Mouse (Mus musculus): ENCODE measurements around the gene Phc3. TPM values are rescaled to one million over a fixed set of nuclear protein-coding genes. Genes with fewer than 3 reads are reported as not detected.
A peak's percentile ranks its signal among the peaks of the same experiment; 100 is the strongest.
"Not testable (repeated sequence)": the region's sequence is repeated elsewhere in the genome, so short reads cannot be mapped to it uniquely, and the experiment has no call there.

Phc3 gene
- polyA plus RNA-seq, 1 experiment from 2014 or later = 4.2 TPM

DNA sequence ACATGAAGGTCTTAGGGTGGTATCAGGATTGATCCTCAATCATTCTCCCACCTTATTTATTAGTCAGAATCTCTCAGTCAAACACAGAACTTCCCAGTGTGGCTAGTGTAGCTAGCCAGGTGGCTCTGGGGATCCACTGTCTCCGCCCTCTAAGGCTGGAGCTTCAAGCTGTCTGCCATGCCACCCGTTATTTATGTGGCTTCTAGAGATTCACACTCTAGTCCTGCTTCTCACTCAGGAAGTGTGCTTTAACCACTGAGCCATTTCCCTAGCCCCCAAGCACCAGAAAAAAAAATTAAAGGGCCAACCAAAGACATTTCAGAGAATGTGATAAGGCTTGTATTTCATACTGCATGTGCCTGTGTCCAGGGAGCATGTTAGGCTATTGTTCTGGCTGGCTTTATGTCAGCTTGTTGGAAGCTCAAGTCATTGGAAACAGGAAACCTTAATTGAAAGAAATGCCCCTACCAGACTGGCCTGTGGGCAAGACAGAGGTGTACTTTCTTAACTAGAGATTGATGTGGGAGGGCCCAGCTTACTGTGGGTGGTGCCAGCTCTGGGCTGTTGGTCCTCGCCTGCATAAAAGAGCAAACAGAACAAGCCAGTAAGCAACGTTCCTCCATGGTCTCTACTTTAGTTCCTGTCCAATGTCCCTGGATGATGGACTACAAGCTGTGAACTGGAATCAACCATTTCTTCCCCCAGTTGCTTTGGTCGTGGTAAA lies 105.3 kb downstream of the Phc3 start:
- WGBS = 64% methylated on average over 5 of the region's 5 CpGs
- H3K9ac ChIP-seq (ENCODE audit: low read depth, low read length) = no peak overlapping the region
- no peak overlapping the region for H3K4me3 ChIP-seq (ENCODE audit: low read length)
- no peak for ATAC-seq
- H3K36me3 ChIP-seq (ENCODE audit: control insufficient read depth, insufficient read depth, low read length) = no peaks in the 10 kb centered on the region
- H3K4me2 ChIP-seq (ENCODE audit: low read depth, low read length) = no peak overlapping the region
- H3K27ac ChIP-seq (ENCODE audit: low read length) = no peak overlapping the region
- H3K27me3 ChIP-seq (replicated peaks; ENCODE audit: control insufficient read depth, insufficient read depth, low read length) = no peaks in the 10 kb centered on the region
- H3K4me1 ChIP-seq (ENCODE audit: control insufficient read depth, insufficient read depth, low read length) = no peaks in the 10 kb centered on the region
- H3K9me3 ChIP-seq (ENCODE audit: control insufficient read depth, low read length) = no peaks in the 10 kb centered on the region

DNA sequence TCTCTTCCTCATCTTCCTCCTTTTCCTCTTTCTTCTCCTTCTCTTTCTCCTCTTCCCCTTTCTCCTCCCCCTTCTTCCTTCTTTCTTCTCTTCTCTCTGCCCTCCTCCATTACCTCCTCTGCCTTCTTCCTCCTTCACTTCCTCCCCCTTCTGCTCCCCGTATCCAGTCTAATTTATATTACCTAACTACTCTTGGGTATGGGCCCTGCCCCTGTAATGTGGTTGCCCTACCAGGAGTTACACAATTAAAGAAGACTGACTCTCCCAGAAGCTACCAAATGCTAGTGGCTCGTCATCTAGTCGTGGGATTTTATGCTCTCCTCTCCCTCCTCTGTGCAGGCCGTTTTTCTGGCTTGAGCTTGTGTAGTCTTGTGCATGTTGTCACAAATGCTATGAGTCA lies 108.5 kb downstream of the Phc3 start:
- ATAC-seq = no peak
- Histone ChIP-seq H3K4me2 (ENCODE audit: low read depth, low read length) (no peak overlapping the region), H3K4me3 (ENCODE audit: low read length) (no peak overlapping the region), H3K9ac (ENCODE audit: low read depth, low read length) (no peak overlapping the region), H3K27ac (ENCODE audit: low read length) (no peak overlapping the region), H3K36me3 (ENCODE audit: control insufficient read depth, insufficient read depth, low read length) (no peaks in the 10 kb centered on the region), H3K27me3 (replicated peaks; ENCODE audit: control insufficient read depth, insufficient read depth, low read length) (no peaks in the 10 kb centered on the region), H3K9me3 (ENCODE audit: control insufficient read depth, low read length) (no peaks in the 10 kb centered on the region), H3K4me1 (ENCODE audit: control insufficient read depth, insufficient read depth, low read length) (no peaks in the 10 kb centered on the region)
- 85% methylated on average over 4 of the region's 4 CpGs for WGBS

DNA sequence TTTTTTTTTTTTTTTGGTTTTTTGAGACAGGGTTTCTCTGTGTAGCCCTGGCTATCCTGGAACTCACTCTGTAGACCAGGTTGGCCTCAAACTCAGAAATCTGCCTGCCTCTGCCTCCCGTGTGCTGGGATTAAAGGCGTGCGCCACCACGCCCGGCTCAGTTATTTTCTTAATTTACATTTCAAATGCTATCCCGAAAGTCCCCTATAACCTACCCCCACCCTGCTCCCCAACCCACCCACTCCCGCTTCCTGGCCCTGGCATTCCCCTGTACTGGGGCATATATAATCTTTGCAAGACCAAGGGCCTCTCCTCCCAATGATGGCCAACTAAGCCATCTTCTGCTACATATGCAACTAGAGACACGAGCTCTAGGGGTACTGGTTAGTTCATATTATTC lies 109.6 kb downstream of the Phc3 start:
- H3K9ac ChIP-seq (ENCODE audit: low read depth, low read length); H3K27ac ChIP-seq (ENCODE audit: low read length); H3K36me3 ChIP-seq (ENCODE audit: control insufficient read depth, insufficient read depth, low read length); ATAC-seq; H3K4me1 ChIP-seq (ENCODE audit: control insufficient read depth, insufficient read depth, low read length); H3K4me2 ChIP-seq (ENCODE audit: low read depth, low read length); H3K9me3 ChIP-seq (ENCODE audit: control insufficient read depth, low read length); H3K27me3 ChIP-seq (replicated peaks; ENCODE audit: control insufficient read depth, insufficient read depth, low read length); H3K4me3 ChIP-seq (ENCODE audit: low read length): not testable (repeated sequence)
- 93% methylated on average over 8 of the region's 8 CpGs for WGBS

DNA sequence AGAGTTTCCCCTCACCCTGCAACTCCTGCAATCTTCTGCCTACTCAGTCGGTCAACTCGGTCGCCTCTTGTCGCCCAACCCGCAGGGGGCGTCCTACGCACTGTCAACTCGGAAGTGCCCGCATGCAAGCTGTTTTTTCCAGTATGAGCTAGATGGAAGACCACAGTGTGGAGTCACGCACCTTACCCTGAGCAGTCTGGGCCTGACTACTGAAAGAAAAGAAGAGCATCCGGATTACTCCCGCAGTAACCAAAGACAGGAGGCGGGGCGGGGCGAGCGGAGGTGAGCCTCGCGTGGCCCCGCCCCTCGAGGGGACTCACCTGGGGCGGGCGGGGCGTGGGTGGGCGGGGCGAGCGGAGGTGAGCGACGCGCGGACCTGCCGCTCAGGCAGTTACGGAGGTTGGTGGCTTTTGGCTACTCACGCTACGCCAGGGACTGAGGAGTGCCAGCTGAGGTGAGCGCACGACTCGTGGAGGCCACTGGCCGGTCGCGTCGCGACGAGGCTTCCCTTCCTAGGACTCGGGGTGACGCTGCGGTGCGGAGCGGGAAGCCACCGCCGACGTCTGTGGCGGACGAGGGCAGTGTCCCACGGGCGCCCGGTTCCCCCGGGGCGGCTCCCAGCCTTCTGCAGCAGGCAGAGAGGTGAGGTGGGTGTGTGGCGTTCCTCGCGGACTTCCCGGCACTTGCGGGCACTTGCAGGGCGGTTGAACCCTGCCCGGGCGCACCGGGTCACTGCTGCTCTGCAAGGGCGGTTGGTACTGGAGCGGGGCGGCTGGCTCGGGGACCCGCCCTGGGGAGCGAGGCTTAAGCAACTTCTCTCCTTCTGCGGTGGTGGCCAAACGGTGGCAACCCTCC lies 113.4 kb downstream of the Phc3 start, which contains the start of gene Gpr160:
TSS of gene Gpr160 (plus strand) at position 347 of the 855 bp plus-strand sequence.
- Histone ChIP-seq H3K27ac (ENCODE audit: low read length) (peak within 1 kb of the TSS; percentile 82), H3K4me2 (ENCODE audit: low read depth, low read length) (peak within 1 kb of the TSS; percentile 96), H3K36me3 (ENCODE audit: control insufficient read depth, insufficient read depth, low read length) (no peaks in the 10 kb centered on the region), H3K9ac (ENCODE audit: low read depth, low read length) (peak within 1 kb of the TSS; percentile 80), H3K4me1 (ENCODE audit: control insufficient read depth, insufficient read depth, low read length) (peaks cover 7% of the 10 kb centered on the region; the same call in 1 of the 2 replicates), H3K9me3 (ENCODE audit: control insufficient read depth, low read length) (no peaks in the 10 kb centered on the region), H3K4me3 (ENCODE audit: low read length) (peak within 1 kb of the TSS; percentile 70), H3K27me3 (replicated peaks; ENCODE audit: control insufficient read depth, insufficient read depth, low read length) (no peaks in the 10 kb centered on the region)
- under 1% methylated on average over 75 of the region's 75 CpGs for WGBS
- peak; percentile 96 for ATAC-seq

DNA sequence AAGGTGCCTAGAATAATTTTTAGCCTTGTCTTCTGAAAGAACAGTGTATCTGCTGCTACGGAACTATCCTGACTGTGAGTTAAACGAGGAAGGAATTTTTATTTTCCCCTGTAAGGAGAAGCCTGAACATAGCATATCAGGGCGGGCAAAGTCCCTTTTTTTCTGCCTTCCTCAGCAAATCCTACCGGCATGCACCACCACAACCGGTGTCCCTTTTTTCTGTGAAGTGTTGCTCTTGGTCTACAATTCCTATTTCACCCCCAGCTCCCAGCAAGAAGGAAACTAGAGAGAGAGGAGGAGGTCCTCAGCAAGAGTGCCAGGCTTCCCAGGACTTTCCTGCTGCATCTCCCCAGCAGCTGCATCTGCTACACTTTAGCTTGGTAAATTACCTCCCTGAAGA lies 115.6 kb downstream of the Phc3 start:
- peak; percentile 49; the same call in 1 of the 2 replicates for ATAC-seq
- no peaks in the 10 kb centered on the region for H3K9me3 ChIP-seq (ENCODE audit: control insufficient read depth, low read length)
- H3K4me1 ChIP-seq (ENCODE audit: control insufficient read depth, insufficient read depth, low read length) = peaks cover 7% of the 10 kb centered on the region; the same call in 1 of the 2 replicates
- no peaks in the 10 kb centered on the region for H3K27me3 ChIP-seq (replicated peaks; ENCODE audit: control insufficient read depth, insufficient read depth, low read length)
- no peaks in the 10 kb centered on the region for H3K36me3 ChIP-seq (ENCODE audit: control insufficient read depth, insufficient read depth, low read length)
- H3K4me3 ChIP-seq (ENCODE audit: low read length) = no peak overlapping the region
- H3K4me2 ChIP-seq (ENCODE audit: low read depth, low read length) = no peak overlapping the region; the same call in 1 of the 2 replicates
- 59% methylated on average over 5 of the region's 5 CpGs for WGBS
- no peak overlapping the region for H3K9ac ChIP-seq (ENCODE audit: low read depth, low read length)
- no peak overlapping the region for H3K27ac ChIP-seq (ENCODE audit: low read length)

DNA sequence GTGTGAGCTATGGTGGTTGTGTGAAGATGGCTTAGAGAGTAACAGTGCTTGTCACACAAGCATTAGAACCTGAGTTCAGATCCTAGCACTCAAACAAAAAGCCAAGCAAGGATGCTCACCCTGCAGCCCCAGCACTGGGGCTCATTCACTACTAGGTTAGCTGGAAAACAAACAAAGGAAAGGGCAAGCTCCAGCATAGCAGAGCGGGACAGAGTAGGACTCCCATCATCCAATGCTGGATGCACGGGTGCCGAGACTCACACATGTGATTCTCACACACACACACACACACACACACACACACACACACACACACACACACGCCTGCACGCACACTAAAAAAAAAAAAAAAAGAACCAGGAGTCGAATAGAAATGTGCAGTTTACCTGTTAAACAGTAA lies 117.8 kb downstream of the Phc3 start:
- 67% methylated on average over 4 of the region's 6 CpGs for WGBS

More for the DNA sequence above, 117.8 kb downstream of the Phc3 start:
- H3K4me3 ChIP-seq (ENCODE audit: low read length) = no peak overlapping the region
- no peak for ATAC-seq
- peaks cover 7% of the 10 kb centered on the region; the same call in 1 of the 2 replicates for H3K4me1 ChIP-seq (ENCODE audit: control insufficient read depth, insufficient read depth, low read length)
- no peak overlapping the region for H3K27ac ChIP-seq (ENCODE audit: low read length)
- H3K9ac ChIP-seq (ENCODE audit: low read depth, low read length) = no peak overlapping the region
- no peaks in the 10 kb centered on the region for H3K27me3 ChIP-seq (replicated peaks; ENCODE audit: control insufficient read depth, insufficient read depth, low read length)
- no peaks in the 10 kb centered on the region for H3K9me3 ChIP-seq (ENCODE audit: control insufficient read depth, low read length)
- no peaks in the 10 kb centered on the region for H3K36me3 ChIP-seq (ENCODE audit: control insufficient read depth, insufficient read depth, low read length)
- no peak overlapping the region for H3K4me2 ChIP-seq (ENCODE audit: low read depth, low read length)

Other genes with a start within 250 kb of the Phc3 start
- gene Samd7, start 223.1 kb downstream of the Phc3 start, polyA plus RNA-seq (2015; fragmentation: Nextera tagmentation; extraction: Ambion mirVana) = not detected in 2 replicates
- 56.4 and 60.1 TPM in 2 replicates for gene Sec62, start 176.5 kb downstream of the Phc3 start, polyA plus RNA-seq (2015; fragmentation: Nextera tagmentation; extraction: Ambion mirVana)
- gene Gpr160, start 113.5 kb downstream of the Phc3 start, polyA plus RNA-seq (2015; fragmentation: Nextera tagmentation; extraction: Ambion mirVana) = 12.0 and 12.8 TPM in 2 replicates
- 24.6 and 29.1 TPM in 2 replicates for gene Prkci, start 26.3 kb upstream of the Phc3 start, polyA plus RNA-seq (2015; fragmentation: Nextera tagmentation; extraction: Ambion mirVana)
- 14.2 and 15.9 TPM in 2 replicates for gene Skil, start 125.6 kb upstream of the Phc3 start, polyA plus RNA-seq (2015; fragmentation: Nextera tagmentation; extraction: Ambion mirVana)
- 4.4 and 5.2 TPM in 2 replicates for gene Cldn11, start 180.5 kb upstream of the Phc3 start, polyA plus RNA-seq (2015; fragmentation: Nextera tagmentation; extraction: Ambion mirVana)

All from intestine, embryonic 16.5 days (tissue).